Mouse (Mus musculus) liver, embryonic 13.5 days (tissue): ENCODE data around the gene Syt2. TPM values are rescaled to one million over a fixed set of nuclear protein-coding genes. Genes with fewer than 3 reads are reported as not detected.

Experiments used
- ATAC-seq: fragments of 200-750 bp; cut with Nextera tagmentation; 2 replicates; pipeline ENCODE4 v1.8.0; 2017; ENCODE audit warnings: low read depth, mild to moderate bottlenecking, moderate number of reproducible peaks, moderate library complexity
- DNase-seq: peaks from one replicate; pipeline ENCODE4 v3.0.0; 2022
- H3K27ac ChIP-seq: fragments of 300-500 bp; sonication (generic); 2 replicates; pipeline ENCODE4 v1.5.1; 2015; ENCODE audit warnings: moderate library complexity, mild to moderate bottlenecking, inconsistent platforms
- H3K27me3 ChIP-seq: fragments of 300-500 bp; sonication (generic); 2 replicates; pipeline ENCODE4 v1.6.1; 2015; ENCODE audit warnings: mild to moderate bottlenecking, inconsistent platforms
- H3K36me3 ChIP-seq: fragments of 300-500 bp; sonication (generic); 2 replicates; pipeline ENCODE4 v1.6.1; 2015; ENCODE audit warnings: mild to moderate bottlenecking, inconsistent platforms
- H3K4me1 ChIP-seq: fragments of 300-500 bp; sonication (generic); replicated peaks from 2 replicates; pipeline ENCODE4 v1.6.1; 2015; ENCODE audit warnings: inconsistent platforms
- H3K4me2 ChIP-seq: fragments of 300-500 bp; sonication (generic); 2 replicates; pipeline ENCODE4 v1.6.1; 2015; ENCODE audit warnings: inconsistent platforms, mild to moderate bottlenecking, moderate library complexity
- H3K4me3 ChIP-seq: fragments of 300-500 bp; sonication (generic); replicated peaks from 2 replicates; pipeline ENCODE4 v1.5.1; 2015; ENCODE audit warnings: mild to moderate bottlenecking, inconsistent platforms
- H3K9ac ChIP-seq: fragments of 300-500 bp; sonication (generic); 2 replicates; pipeline ENCODE4 v1.6.1; 2015; ENCODE audit warnings: mild to moderate bottlenecking, inconsistent platforms
- H3K9me3 ChIP-seq: fragments of 300-500 bp; sonication (generic); replicated peaks from 2 replicates; pipeline ENCODE4 v1.6.1; 2016; ENCODE audit warnings: inconsistent platforms
- WGBS: fragments of 180-500 bp; shearing (Covaris S2); methylation state at CpG from one replicate; pipeline ENCODE4 v1.1.7; 2015; ENCODE audit not compliant: insufficient replicate concordance; 5-methylcytosine and 5-hydroxymethylcytosine counted together
- polyA plus RNA-seq: library from polyadenylated mRNA; unstranded; fragments of >200 nt; fragmentation: Nextera tagmentation; extraction: Ambion mirVana; gene quantifications from 2 replicates; pipeline ENCODE4 v1.2.1, GENCODE M21; 2015

Gene Syt2
- polyA plus RNA-seq, 1 experiment from 2014 or later, result 0.08 TPM

GRCm38 (mm10) chr1:134719718-134720304, 73.3 kb downstream of the Syt2 start:
- Histone ChIP-seq H3K4me1 (peaks cover 9% of the 10 kb centered on the region; the same call in 1 of the 2 replicates), H3K27ac (no peak overlapping the region), H3K9ac (no peak overlapping the region), H3K36me3 (no peaks in the 10 kb centered on the region), H3K4me2 (no peak overlapping the region), H3K27me3 (peaks cover 10% of the 10 kb centered on the region), H3K9me3 (no peaks in the 10 kb centered on the region), H3K4me3 (no peak overlapping the region)
- 21% methylated on average over 12 of the region's 12 CpGs for WGBS
- ATAC-seq, result no peak
- DNase-seq, result no peak

GRCm38 (mm10) chr1:134721486-134721885, 75.0 kb downstream of the Syt2 start:
- Histone ChIP-seq H3K27me3 (peaks cover 3% of the 10 kb centered on the region), H3K9ac (no peak overlapping the region), H3K4me3 (no peak overlapping the region), H3K36me3 (no peaks in the 10 kb centered on the region), H3K27ac (no peak overlapping the region), H3K4me1 (peaks cover 9% of the 10 kb centered on the region; the same call in 1 of the 2 replicates), H3K4me2 (no peak overlapping the region), H3K9me3 (no peaks in the 10 kb centered on the region)
- DNase-seq, result no peak
- WGBS, result 63% methylated on average over 5 of the region's 5 CpGs
- no peak for ATAC-seq

GRCm38 (mm10) chr1:134722891-134723290, 76.4 kb downstream of the Syt2 start:
- DNase-seq (no peak), ATAC-seq (no peak)
- H3K4me2 ChIP-seq, result no peak overlapping the region
- 73% methylated on average over 7 of the region's 7 CpGs for WGBS
- H3K36me3 ChIP-seq, result no peaks in the 10 kb centered on the region
- no peak overlapping the region for H3K4me3 ChIP-seq
- H3K9ac ChIP-seq, result no peak overlapping the region
- H3K27me3 ChIP-seq, result peaks cover 4% of the 10 kb centered on the region
- H3K27ac ChIP-seq, result no peak overlapping the region
- no peaks in the 10 kb centered on the region for H3K9me3 ChIP-seq
- peaks cover 9% of the 10 kb centered on the region; the same call in 1 of the 2 replicates for H3K4me1 ChIP-seq

- no peak for DNase-seq
- WGBS, result 25% methylated on average over 5 of the region's 5 CpGs
- ATAC-seq, result no peak
Measured at GRCm38 (mm10) chr1:134725276-134725675, 78.8 kb downstream of the Syt2 start.

GRCm38 (mm10) chr1:134726480-134726879, 80.0 kb downstream of the Syt2 start:
- H3K36me3 ChIP-seq, result no peaks in the 10 kb centered on the region
- DNase-seq, result no peak
- no peak overlapping the region for H3K4me2 ChIP-seq
- no peaks in the 10 kb centered on the region for H3K9me3 ChIP-seq
- no peak overlapping the region for H3K27ac ChIP-seq
- H3K9ac ChIP-seq, result no peak overlapping the region
- WGBS, result 74% methylated on average over 7 of the region's 7 CpGs
- H3K27me3 ChIP-seq, result peaks cover 10% of the 10 kb centered on the region; the same call in 1 of the 2 replicates
- no peak for ATAC-seq
- H3K4me3 ChIP-seq, result no peak overlapping the region
- no peaks in the 10 kb centered on the region; the same call in 1 of the 2 replicates for H3K4me1 ChIP-seq

More at GRCm38 (mm10) chr1:134725276-134725675, 78.8 kb downstream of the Syt2 start:
- no peaks in the 10 kb centered on the region; the same call in 1 of the 2 replicates for H3K4me1 ChIP-seq
- H3K27me3 ChIP-seq, result peaks cover 10% of the 10 kb centered on the region; the same call in 1 of the 2 replicates
- H3K9me3 ChIP-seq, result no peaks in the 10 kb centered on the region
- H3K27ac ChIP-seq, result no peak overlapping the region
- H3K4me2 ChIP-seq, result no peak overlapping the region
- no peak overlapping the region for H3K9ac ChIP-seq
- H3K36me3 ChIP-seq, result no peaks in the 10 kb centered on the region
- H3K4me3 ChIP-seq, result no peak overlapping the region

GRCm38 (mm10) chr1:134727256-134727655, 80.8 kb downstream of the Syt2 start:
- DNase-seq (no peak), ATAC-seq (no peak)
- Histone ChIP-seq H3K9me3 (no peaks in the 10 kb centered on the region), H3K9ac (no peak overlapping the region), H3K27me3 (peaks cover 10% of the 10 kb centered on the region; the same call in 1 of the 2 replicates), H3K4me1 (no peaks in the 10 kb centered on the region; the same call in 1 of the 2 replicates), H3K4me3 (no peak overlapping the region), H3K36me3 (no peaks in the 10 kb centered on the region), H3K27ac (no peak overlapping the region), H3K4me2 (no peak overlapping the region)
- 59% methylated on average over 8 of the region's 8 CpGs for WGBS

- Histone ChIP-seq H3K4me1 (no peaks in the 10 kb centered on the region), H3K27ac (no peak overlapping the region), H3K9me3 (no peaks in the 10 kb centered on the region), H3K36me3 (no peaks in the 10 kb centered on the region), H3K9ac (no peak overlapping the region), H3K4me2 (no peak overlapping the region), H3K27me3 (peaks cover 14% of the 10 kb centered on the region; the same call in 1 of the 2 replicates), H3K4me3 (no peak overlapping the region)
- no peak for ATAC-seq
- DNase-seq, result no peak
- 80% methylated on average over 5 of the region's 5 CpGs for WGBS
Measured at GRCm38 (mm10) chr1:134733659-134734058, 87.2 kb downstream of the Syt2 start.

GRCm38 (mm10) chr1:134737463-134737862, 91.0 kb downstream of the Syt2 start:
- Histone ChIP-seq H3K36me3 (no peaks in the 10 kb centered on the region), H3K4me1 (peaks cover 19% of the 10 kb centered on the region), H3K27ac (no peak overlapping the region), H3K9ac (no peak overlapping the region), H3K9me3 (no peaks in the 10 kb centered on the region), H3K4me2 (no peak overlapping the region), H3K27me3 (peaks cover 8% of the 10 kb centered on the region; the same call in 1 of the 2 replicates), H3K4me3 (no peak overlapping the region)
- WGBS, result 56% methylated on average over 9 of the region's 9 CpGs
- DNase-seq (no peak), ATAC-seq (no peak)

GRCm38 (mm10) chr1:134741433-134741832, 95.0 kb downstream of the Syt2 start:
- WGBS, result 33% methylated on average over 6 of the region's 6 CpGs
- H3K27ac ChIP-seq, result peak overlapping the region; percentile 87
- H3K27me3 ChIP-seq, result 0 out of 2 replicates have a peak, but pooled peaks cover 5% of the 10 kb centered on the region
- peaks cover 50% of the 10 kb centered on the region for H3K4me1 ChIP-seq
- H3K9me3 ChIP-seq, result no peaks in the 10 kb centered on the region
- peak overlapping the region; percentile 49 for H3K9ac ChIP-seq
- H3K4me3 ChIP-seq, result peak overlapping the region; percentile 33
- DNase-seq (peak; percentile 56), ATAC-seq (peak; percentile 27; the same call in 1 of the 2 replicates)
- peak overlapping the region; percentile 60 for H3K4me2 ChIP-seq
- H3K36me3 ChIP-seq, result no peaks in the 10 kb centered on the region

GRCm38 (mm10) chr1:134741946-134742661, 95.6 kb downstream of the Syt2 start:
- H3K4me1 ChIP-seq, result peaks cover 56% of the 10 kb centered on the region
- DNase-seq (peak; percentile 76), ATAC-seq (peak; percentile 97)
- H3K27ac ChIP-seq, result peak overlapping the region; percentile 87
- H3K9ac ChIP-seq, result peak overlapping the region; percentile 49
- H3K9me3 ChIP-seq, result no peaks in the 10 kb centered on the region
- 22% methylated on average over 7 of the region's 7 CpGs for WGBS
- 0 out of 2 replicates have a peak, but pooled peaks cover 5% of the 10 kb centered on the region for H3K27me3 ChIP-seq
- H3K4me2 ChIP-seq, result peak overlapping the region; percentile 60
- H3K36me3 ChIP-seq, result no peaks in the 10 kb centered on the region
- H3K4me3 ChIP-seq, result peak overlapping the region; percentile 33

- ATAC-seq, result no peak
- Histone ChIP-seq H3K4me3 (no peak overlapping the region), H3K9me3 (no peaks in the 10 kb centered on the region), H3K4me1 (peaks cover 69% of the 10 kb centered on the region), H3K27ac (no peak overlapping the region), H3K27me3 (no peaks in the 10 kb centered on the region), H3K36me3 (no peaks in the 10 kb centered on the region), H3K4me2 (no peak overlapping the region), H3K9ac (no peak overlapping the region)
- WGBS, result 46% methylated on average over 5 of the region's 6 CpGs
- no peak for DNase-seq
Measured at GRCm38 (mm10) chr1:134745648-134746047, 99.2 kb downstream of the Syt2 start.
